Mouse (Mus musculus) adrenal gland, adult 18-20 months (tissue): ENCODE results near the gene Gch1. TPM values are rescaled to one million over a fixed set of nuclear protein-coding genes. Genes with fewer than 3 reads are reported as not detected.

Experiments used
- DNase-seq, 2 experiments: peaks; one replicate each; pipeline ENCODE4 v3.0.0; 2021 to 2022; ENCODE audit warnings: low spot score in 2 of 2
- total RNA-seq, 2 experiments: library from RNA; stranded (reverse); gene quantifications; 1 replicate in 1 of 2; 2 replicates in 1 of 2; pipeline ENCODE4 v1.2.3; 2021

The Gch1 gene
- total RNA-seq, 2 experiments from 2014 or later, result 72.7 to 115 TPM

GRCm38 (mm10) chr14:47208564-47209493 is 19.6 kb upstream of the Gch1 start:
- no peak for DNase-seq

GRCm38 (mm10) chr14:47206601-47207000 is 17.4 kb upstream of the Gch1 start:
- DNase-seq, result no peak

- DNase-seq, result no peak
These were observed 16.2 kb upstream of the Gch1 start for GRCm38 (mm10) chr14:47205270-47205972.

- no peak for DNase-seq
These were observed 8.1 kb upstream of the Gch1 start for GRCm38 (mm10) chr14:47197340-47197739.

GRCm38 (mm10) chr14:47196711-47197110 is 7.5 kb upstream of the Gch1 start:
- DNase-seq, result no peak

GRCm38 (mm10) chr14:47194096-47194495 is 4.9 kb upstream of the Gch1 start:
- no peak for DNase-seq

- DNase-seq, result no peak
These were observed 4.3 kb upstream of the Gch1 start for GRCm38 (mm10) chr14:47193506-47193905.

- DNase-seq, result no peak
These were observed 2.6 kb upstream of the Gch1 start for GRCm38 (mm10) chr14:47191861-47192260.

- DNase-seq, result no peak
These were observed 1.4 kb upstream of the Gch1 start for GRCm38 (mm10) chr14:47190626-47191025.

GRCm38 (mm10) chr14:47189635-47189955 is 382 bp upstream of the Gch1 start:
- no peak for DNase-seq

GRCm38 (mm10) chr14:47188475-47188847 is 752 bp downstream of the Gch1 start:
- no peak for DNase-seq

GRCm38 (mm10) chr14:47187666-47188360 is 1.4 kb downstream of the Gch1 start:
- DNase-seq, result peak in 1 of 2 experiments; percentile 31

- no peak for DNase-seq
These were observed 2.0 kb downstream of the Gch1 start for GRCm38 (mm10) chr14:47187261-47187660.

GRCm38 (mm10) chr14:47186561-47186960 is 2.7 kb downstream of the Gch1 start:
- no peak for DNase-seq

- DNase-seq, result peak; percentile 45 to 54
These were observed 7.5 kb downstream of the Gch1 start for GRCm38 (mm10) chr14:47181497-47182290.

- DNase-seq, result no peak
These were observed 10.4 kb downstream of the Gch1 start for GRCm38 (mm10) chr14:47178851-47179250.

GRCm38 (mm10) chr14:47177846-47178414 is 11.3 kb downstream of the Gch1 start:
- DNase-seq, result no peak

- no peak for DNase-seq
These were observed 13.0 kb downstream of the Gch1 start for GRCm38 (mm10) chr14:47176226-47176625.

GRCm38 (mm10) chr14:47175136-47175535 is 14.1 kb downstream of the Gch1 start:
- no peak for DNase-seq

- peak in 1 of 2 experiments; percentile 14 for DNase-seq
These were observed 17.1 kb downstream of the Gch1 start for GRCm38 (mm10) chr14:47172073-47172472.
